Mouse (Mus musculus): Measurements from ENCODE around the gene Mon1b. TPM values are rescaled to one million over a fixed set of nuclear protein-coding genes. Genes with fewer than 3 reads are reported as not detected.

The Mon1b gene
- polyA plus RNA-seq, 1 experiment from 2014 or later, result 9.1 TPM

- 58% methylated on average over 3 of the region's 3 CpGs for WGBS
- no peaks in the 10 kb centered on the region for H3K9me3 ChIP-seq (replicated peaks)
- 0 out of 2 replicates have a peak, but pooled peaks cover 14% of the 10 kb centered on the region for H3K4me1 ChIP-seq
- no peak overlapping the region for H3K4me3 ChIP-seq (replicated peaks)
- no peak overlapping the region for H3K4me2 ChIP-seq (replicated peaks)
- no peak overlapping the region for H3K9ac ChIP-seq
- no peaks in the 10 kb centered on the region for H3K27me3 ChIP-seq
- no peak for ATAC-seq (ENCODE audit: insufficient number of reproducible peaks, low FRiP score, low TSS enrichment, low read depth)
- no peak overlapping the region for H3K27ac ChIP-seq (replicated peaks)
- no peaks in the 10 kb centered on the region for H3K36me3 ChIP-seq
Observed at GRCm38 (mm10) chr8:113674611-113675010, 39.2 kb downstream of the Mon1b start.

- Histone ChIP-seq H3K36me3 (no peaks in the 10 kb centered on the region), H3K9me3 (replicated peaks) (no peaks in the 10 kb centered on the region), H3K4me2 (replicated peaks) (no peak overlapping the region), H3K27ac (replicated peaks) (no peak overlapping the region), H3K4me3 (replicated peaks) (no peak overlapping the region), H3K4me1 (0 out of 2 replicates have a peak, but pooled peaks cover 14% of the 10 kb centered on the region), H3K9ac (no peak overlapping the region), H3K27me3 (no peaks in the 10 kb centered on the region)
- 52% methylated on average over 2 of the region's 2 CpGs for WGBS
- ATAC-seq (ENCODE audit: insufficient number of reproducible peaks, low FRiP score, low TSS enrichment, low read depth), result no peak
Observed at GRCm38 (mm10) chr8:113675281-113675680, 39.9 kb downstream of the Mon1b start.

- Histone ChIP-seq H3K4me3 (replicated peaks) (no peak overlapping the region), H3K4me2 (replicated peaks) (no peak overlapping the region), H3K36me3 (no peaks in the 10 kb centered on the region), H3K4me1 (0 out of 2 replicates have a peak, but pooled peaks cover 14% of the 10 kb centered on the region), H3K9ac (no peak overlapping the region), H3K27ac (replicated peaks) (no peak overlapping the region), H3K27me3 (no peaks in the 10 kb centered on the region), H3K9me3 (replicated peaks) (no peaks in the 10 kb centered on the region)
- 71% methylated on average over 1 of the region's 1 CpGs for WGBS
- ATAC-seq (ENCODE audit: insufficient number of reproducible peaks, low FRiP score, low TSS enrichment, low read depth), result no peak
Observed at GRCm38 (mm10) chr8:113676811-113677210, 41.4 kb downstream of the Mon1b start.

- no peaks in the 10 kb centered on the region for H3K36me3 ChIP-seq
- no peak overlapping the region for H3K4me3 ChIP-seq (replicated peaks)
- H3K9ac ChIP-seq, result no peak overlapping the region
- H3K9me3 ChIP-seq (replicated peaks), result no peaks in the 10 kb centered on the region
- H3K27ac ChIP-seq (replicated peaks), result no peak overlapping the region
- no peaks in the 10 kb centered on the region for H3K27me3 ChIP-seq
- ATAC-seq (ENCODE audit: insufficient number of reproducible peaks, low FRiP score, low TSS enrichment, low read depth), result no peak
- 0 out of 2 replicates have a peak, but pooled peaks cover 2% of the 10 kb centered on the region for H3K4me1 ChIP-seq
- H3K4me2 ChIP-seq (replicated peaks), result no peak overlapping the region
- 63% methylated on average over 3 of the region's 3 CpGs for WGBS
Observed at GRCm38 (mm10) chr8:113679361-113679760, 44.0 kb downstream of the Mon1b start.

- WGBS, result 49% methylated on average over 17 of the region's 17 CpGs
- Histone ChIP-seq H3K4me1 (peaks cover 8% of the 10 kb centered on the region), H3K9ac (no peak overlapping the region), H3K4me3 (replicated peaks) (no peak overlapping the region), H3K4me2 (replicated peaks) (no peak overlapping the region; the same call in 1 of the 2 replicates), H3K36me3 (no peaks in the 10 kb centered on the region), H3K27me3 (no peaks in the 10 kb centered on the region), H3K9me3 (replicated peaks) (no peaks in the 10 kb centered on the region), H3K27ac (replicated peaks) (no peak overlapping the region)
- ATAC-seq (ENCODE audit: insufficient number of reproducible peaks, low FRiP score, low TSS enrichment, low read depth), result no peak
Observed at GRCm38 (mm10) chr8:113687889-113688542, 52.6 kb downstream of the Mon1b start.

- no peak for ATAC-seq (ENCODE audit: insufficient number of reproducible peaks, low FRiP score, low TSS enrichment, low read depth)
- no peak overlapping the region for H3K4me3 ChIP-seq (replicated peaks)
- 88% methylated on average over 8 of the region's 8 CpGs for WGBS
- H3K9me3 ChIP-seq (replicated peaks), result no peaks in the 10 kb centered on the region
- no peaks in the 10 kb centered on the region for H3K27me3 ChIP-seq
- no peak overlapping the region for H3K4me2 ChIP-seq (replicated peaks)
- H3K4me1 ChIP-seq, result peaks cover 8% of the 10 kb centered on the region
- H3K36me3 ChIP-seq, result no peaks in the 10 kb centered on the region
- no peak overlapping the region for H3K27ac ChIP-seq (replicated peaks)
- H3K9ac ChIP-seq, result no peak overlapping the region
Observed at GRCm38 (mm10) chr8:113688543-113688915, 53.1 kb downstream of the Mon1b start.

GRCm38 (mm10) chr8:113691622-113692343 lies 56.4 kb downstream of the Mon1b start:
- Histone ChIP-seq H3K4me2 (replicated peaks) (no peak overlapping the region), H3K4me3 (replicated peaks) (no peak overlapping the region), H3K4me1 (peaks cover 8% of the 10 kb centered on the region), H3K27ac (replicated peaks) (no peak overlapping the region), H3K27me3 (no peaks in the 10 kb centered on the region), H3K36me3 (no peaks in the 10 kb centered on the region), H3K9ac (no peak overlapping the region), H3K9me3 (replicated peaks) (no peaks in the 10 kb centered on the region)
- WGBS, result 61% methylated on average over 14 of the region's 14 CpGs
- ATAC-seq (ENCODE audit: insufficient number of reproducible peaks, low FRiP score, low TSS enrichment, low read depth), result no peak

Other genes starting within 250 kb of the Mon1b start
- not detected in 2 replicates for gene Syce1l, start 7.6 kb downstream of the Mon1b start, polyA plus RNA-seq (2015; fragmentation: Nextera tagmentation; extraction: Ambion mirVana)
- gene Adamts18, start 213.2 kb downstream of the Mon1b start, polyA plus RNA-seq (2015; fragmentation: Nextera tagmentation; extraction: Ambion mirVana), result 7.9 and 9.3 TPM in 2 replicates

All from embryonic facial prominence, embryonic 15.5 days (tissue).